Mouse (Mus musculus) thymus, postnatal 4 days (tissue): ENCODE results near the gene Cacnb3.

Experiments
- DNase-seq: peaks from one replicate; pipeline ENCODE4 v3.0.0; 2021

Cacnb3 gene

DNA sequence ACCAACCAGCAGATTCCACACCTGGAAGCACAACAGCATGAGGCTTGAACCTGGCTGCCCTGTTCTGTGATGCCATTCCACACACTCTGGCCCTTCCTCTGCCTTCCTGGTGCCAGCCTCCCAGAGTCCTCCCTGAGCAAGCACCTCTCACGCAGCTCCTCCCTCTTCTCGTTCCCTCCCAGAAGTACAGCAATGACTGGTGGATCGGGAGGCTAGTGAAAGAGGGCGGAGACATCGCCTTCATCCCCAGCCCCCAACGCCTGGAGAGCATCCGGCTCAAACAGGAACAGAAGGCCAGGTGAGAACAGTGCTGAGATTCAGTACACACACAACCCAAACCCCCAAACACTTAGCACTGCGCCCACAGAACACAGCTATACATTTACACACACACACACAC is 9.5 kb downstream of the Cacnb3 start:
- no peak for DNase-seq

DNA sequence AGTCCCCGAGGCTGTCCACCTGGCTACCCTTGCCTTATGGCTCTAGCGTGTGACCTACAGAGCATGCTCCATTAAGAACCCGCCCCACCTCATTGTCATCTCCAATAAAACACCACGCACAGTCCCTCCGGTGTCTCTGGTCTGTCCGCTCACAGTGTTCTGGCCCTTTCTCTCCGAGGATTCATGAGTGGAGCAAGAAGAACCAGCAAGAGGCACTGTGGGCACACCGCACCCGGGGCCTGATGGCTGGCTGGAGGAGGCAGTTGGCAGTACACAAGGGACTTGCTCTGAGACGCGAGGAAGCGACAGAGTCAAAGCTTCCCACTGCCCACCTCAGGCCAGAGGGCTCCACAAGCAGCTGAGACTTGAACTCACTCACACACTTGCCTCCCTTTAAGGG is 13.8 kb downstream of the Cacnb3 start:
- no peak for DNase-seq

DNA sequence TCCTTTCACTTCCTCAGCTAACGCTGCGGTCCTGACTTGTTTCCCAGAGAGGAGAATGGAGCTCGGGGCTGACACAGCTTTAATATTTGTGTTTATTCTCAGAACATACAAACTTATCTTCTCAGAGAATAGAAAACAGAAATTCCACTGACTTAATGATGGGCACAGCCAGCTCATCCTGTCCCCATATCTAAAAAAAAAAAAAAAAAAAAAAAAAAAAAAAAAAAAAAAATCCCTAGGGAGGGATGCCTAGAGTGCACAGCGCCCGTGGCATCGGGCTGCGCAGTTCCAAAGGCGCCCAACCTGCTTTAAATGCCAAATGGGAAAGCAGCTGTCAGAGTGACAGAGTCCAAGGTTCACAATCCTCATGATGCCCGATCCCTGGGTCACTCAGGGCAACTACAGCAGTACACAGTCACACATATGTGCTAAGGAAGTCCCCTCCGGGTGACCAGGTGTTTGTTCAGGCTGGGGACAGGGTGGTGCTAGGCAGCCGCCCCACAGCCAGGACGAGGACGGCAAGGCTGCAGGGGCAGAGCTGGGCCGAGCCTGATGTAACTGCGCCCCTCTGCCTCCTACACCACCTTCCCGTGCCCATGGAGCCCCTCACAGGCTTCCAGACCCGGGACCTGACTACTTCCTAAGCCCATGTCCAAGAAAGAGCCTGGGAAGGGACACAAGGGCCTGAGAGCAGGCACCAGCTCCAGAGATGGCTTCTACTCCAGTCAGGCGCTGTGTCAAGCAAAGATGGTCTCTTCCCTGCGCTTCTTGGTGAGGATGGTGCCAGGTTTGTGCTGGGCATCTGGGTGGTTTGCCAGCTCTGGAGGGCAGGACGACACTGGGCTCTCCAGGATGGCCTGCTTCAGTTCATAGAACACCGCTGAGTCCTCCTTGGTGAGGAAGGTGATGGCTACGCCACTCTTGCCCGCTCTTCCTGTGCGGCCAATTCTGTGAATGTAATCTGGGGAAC is 14.7 kb downstream of the Cacnb3 start:
- no peak for DNase-seq

DNA sequence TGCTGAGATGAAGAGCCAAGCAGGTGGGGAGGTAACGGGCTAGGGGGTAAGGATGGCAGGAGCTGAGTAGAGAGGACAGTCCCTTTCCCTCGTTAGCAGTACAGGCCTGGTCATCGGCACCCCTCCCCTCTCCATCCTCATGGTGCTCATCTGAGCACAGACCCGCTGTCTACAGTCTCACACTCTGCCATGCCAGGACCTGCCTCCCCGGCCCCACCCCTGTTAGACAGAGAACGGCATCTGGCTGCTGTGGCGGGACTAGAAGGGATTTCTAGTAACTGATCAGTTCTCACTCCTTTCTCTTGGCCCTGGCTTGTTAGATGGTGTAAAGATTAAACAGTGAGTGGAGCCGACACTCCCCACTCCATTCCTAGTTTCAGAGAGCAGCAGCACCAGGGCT is 16.1 kb downstream of the Cacnb3 start:
- DNase-seq: no peak

DNA sequence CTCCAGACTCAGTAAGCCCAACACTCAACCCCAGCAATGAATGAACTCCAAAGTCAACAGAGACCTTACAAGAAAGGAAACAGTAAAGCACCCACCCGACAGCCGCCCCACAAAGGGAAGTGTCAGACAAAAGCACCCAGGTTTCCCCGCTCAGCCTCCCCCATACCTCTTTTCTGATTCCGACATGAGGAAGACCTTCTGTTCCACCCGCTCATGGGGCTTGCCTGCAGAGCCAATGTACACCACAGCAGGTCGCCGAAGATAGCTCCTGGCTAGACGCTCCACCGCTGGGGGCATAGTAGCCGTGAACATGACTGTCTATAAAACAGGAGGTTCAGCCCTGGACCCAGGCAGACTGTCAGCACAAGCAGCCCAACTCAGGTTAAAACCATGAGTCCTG is 16.7 kb downstream of the Cacnb3 start:
- no peak for DNase-seq

DNA sequence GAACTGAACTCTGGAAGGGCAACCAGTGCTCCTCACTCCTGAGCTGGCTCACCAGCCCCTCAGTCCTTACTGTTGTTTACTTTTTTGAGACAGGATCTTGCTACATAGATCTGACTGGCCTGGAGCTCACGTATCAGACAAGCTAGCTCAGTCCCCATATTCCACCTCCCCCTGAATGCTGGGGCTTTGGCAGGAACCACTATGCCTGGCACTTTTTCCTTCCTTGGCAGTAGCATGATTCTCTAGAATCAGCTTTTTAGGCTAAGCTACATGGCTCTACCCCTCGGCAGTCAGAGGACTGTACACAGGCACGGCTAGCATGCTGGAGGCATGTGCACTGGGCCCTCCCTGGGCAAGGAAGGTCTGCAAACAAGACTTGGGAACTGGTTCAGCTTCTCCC is 17.4 kb downstream of the Cacnb3 start:
- no peak for DNase-seq

DNA sequence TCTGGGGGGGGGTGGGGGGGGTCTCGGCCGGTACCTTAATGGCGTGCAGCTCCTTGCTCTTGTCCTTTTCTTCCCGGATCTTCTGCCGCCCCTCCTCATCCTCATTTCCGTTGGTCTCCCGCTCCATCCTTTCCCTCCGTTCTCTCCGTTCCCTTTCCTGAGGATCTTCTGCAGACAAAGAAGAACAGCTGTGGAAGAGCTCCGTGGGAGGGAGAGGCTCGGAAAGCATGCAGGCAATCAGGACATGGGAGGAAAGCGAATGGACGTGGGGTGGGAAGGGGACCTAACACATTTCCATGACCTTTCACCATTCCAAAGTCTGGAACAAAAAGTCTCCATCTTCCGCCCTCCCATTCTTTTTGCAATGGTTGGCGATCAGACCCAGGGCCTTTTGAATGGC is 20.8 kb downstream of the Cacnb3 start:
- DNase-seq: no peak

DNA sequence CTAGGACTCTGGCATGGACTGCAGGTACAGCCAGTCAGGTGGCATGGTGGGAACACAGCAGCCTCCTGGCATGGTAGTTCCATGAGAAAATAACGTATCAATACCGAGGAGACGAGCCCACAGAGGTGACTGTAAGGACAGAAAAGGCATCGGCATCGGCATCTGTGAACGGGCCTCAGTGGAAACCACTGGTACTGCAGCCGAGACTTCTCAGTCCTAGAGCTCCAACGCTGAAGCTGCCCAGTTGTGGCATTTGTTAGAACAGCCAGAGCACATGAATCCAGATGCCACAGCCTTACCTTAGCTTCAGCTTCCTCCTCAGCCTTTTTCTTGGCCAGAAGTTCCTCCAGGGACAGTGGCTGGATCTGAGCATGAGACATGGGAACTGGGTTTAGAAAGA is 21.5 kb downstream of the Cacnb3 start:
- no peak for DNase-seq

DNA sequence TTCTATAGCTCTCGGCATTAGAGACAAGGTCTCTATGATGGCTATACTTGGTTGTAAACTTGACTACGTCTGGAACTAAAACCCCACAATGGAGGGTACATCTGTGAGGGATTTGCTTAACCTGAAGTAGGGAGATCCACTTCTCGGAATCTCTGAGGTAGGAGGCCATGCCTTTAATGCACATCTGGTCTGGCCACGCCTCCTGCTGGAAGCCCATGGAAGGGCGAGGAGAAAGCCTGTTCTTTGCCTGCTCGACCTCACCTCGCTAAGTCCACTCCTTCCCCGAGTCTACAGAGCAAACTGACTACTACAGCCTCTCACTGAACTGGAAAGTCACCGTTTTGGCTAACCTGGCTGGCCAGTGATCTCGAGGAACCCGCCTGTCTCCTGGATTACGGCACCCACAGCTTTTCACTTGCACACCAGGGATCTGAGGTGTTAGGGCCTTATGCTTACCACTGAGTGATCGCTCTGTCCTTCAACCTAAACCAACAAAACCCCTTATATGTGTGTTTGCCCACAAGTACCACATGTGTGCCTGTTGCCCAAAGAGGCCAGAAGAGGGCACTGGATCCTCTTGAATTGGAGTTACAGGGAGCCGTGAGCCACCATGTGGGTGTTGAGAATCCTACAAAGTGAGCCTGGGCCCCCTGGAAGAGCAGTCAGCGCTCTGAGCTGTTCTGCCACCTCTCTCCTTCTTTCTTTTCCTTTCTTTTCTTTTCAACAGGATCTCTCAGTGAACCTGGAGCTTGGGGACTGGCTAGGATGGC is 26.5 kb downstream of the Cacnb3 start:
- no peak for DNase-seq

DNA sequence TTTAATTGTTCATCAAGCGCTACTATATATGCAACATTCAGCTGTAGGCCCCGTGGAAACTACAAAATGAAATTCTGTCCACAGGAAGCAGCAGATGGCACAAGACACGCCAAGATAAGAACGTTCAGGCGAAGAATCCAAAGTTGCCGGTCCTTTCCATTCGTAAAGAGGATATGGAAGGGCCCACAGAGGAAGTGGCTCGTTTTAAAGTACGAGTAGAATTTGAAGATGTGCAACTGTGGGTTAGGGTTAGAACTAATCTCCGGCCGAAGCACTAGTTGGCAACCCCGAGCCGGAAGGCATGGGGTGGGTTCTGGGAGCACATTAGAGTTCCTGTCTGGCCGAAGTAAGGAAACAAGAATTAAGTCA is 31.5 kb downstream of the Cacnb3 start:
- DNase-seq: no peak

DNA sequence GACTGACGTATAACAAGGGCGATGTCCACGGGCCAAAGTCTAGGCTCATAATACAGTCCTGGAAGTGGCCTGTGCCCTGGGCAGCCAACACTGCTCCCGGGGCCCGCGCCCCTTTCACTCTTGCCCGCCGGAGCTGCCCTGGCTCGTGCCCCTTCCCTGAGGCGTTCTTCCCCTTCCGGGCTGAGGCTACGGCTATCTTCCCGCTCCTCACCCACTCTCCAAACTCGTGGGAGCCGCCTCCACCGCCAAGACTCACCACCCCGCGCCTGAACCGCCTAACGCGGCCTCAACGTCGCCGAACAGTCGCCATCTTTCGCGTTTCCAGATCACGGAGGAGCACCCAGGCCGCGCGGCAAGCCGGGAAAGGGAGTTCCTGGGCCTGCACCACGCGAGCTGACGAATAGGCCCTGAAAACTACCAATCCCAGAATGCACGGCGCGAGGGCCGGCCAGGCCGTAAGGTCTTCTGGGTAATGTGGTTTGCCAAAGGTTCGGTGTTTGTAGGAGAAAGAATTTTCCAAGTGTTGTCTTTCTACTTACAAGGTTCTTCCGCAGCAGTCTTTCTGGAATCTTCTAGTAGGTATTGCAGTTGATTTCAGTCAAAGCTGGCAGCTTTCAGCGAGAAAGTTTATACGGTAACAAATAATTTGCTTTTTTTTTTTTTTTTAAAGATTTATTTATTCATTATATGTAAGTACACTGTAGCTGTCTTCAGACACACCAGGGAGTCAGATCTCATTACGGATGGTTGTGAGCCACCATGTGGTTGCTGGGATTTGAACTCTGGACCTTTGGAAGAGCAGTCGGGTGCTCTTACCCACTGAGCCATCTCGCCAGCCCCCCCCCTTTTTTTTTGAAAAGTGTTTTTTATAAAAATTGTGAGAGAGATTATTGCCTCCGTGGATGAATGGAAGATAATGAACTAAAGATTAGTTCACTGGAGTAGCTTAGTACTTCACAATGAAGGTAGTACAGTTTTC is 32.2 kb downstream of the Cacnb3 start, which contains the start of gene Ddx23:
TSS of gene Ddx23 (minus strand) at position 328 of the 979 bp plus-strand sequence.
- peak; percentile 96 for DNase-seq

DNA sequence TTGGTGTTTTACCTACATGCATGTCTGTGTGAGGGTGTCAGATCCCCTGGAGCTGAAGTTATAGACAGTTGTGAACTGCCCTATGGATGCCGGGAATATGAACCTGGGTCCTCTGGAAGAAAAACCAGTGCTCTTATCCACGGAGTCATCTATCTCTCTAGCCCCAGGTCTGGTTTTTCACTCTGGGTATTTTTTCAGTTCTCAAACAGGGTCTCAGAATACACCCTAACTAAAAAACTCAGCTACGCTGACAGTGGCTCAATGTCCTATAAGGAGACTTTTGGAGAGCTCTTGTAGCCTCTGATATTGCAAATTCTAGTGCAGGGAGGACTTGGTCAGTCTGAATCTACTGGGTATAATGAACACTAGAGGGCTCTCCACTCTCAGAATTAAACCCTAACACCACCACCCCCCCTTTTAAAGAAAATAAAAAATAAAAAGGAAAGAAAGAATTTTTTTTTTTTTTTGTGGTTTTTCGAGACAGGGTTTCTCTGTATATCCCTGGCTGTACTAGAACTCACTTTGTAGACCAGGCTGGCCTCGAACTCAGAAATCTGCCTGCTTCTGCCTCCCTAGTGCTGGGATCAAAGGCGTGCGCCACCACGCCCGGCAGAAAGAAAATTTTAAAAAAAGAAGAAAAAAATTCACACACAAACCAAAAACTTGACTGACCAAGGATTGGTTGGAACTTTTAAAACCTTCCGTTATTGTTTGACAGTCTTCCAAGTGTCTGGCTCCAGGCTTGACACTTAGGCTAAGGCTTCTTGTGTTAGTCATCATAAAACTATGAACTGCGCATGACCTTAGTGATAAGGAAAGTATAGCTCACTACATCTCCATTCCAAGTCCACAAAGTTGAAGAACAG is 33.6 kb downstream of the Cacnb3 start:
- DNase-seq: no peak

DNA sequence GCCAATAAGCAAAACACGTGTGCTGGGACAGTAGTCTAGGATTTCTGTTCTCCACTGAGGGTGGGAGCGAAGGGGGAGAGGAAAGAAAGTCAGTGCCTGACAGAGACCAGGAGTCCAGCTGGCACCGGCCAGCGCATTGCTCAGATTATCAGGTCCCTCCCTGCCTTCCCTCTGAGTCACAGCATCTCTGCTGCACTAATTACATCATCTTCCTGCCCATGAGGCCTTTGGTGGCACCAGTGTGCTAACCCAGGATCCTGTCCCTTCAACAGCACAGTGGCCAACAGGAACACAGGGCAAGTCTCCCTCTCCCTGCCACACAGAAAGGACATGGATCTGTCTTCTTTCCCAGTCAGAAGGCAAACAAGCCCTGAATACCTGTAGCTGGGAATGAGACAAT is 42.0 kb downstream of the Cacnb3 start:
- DNase-seq: no peak

DNA sequence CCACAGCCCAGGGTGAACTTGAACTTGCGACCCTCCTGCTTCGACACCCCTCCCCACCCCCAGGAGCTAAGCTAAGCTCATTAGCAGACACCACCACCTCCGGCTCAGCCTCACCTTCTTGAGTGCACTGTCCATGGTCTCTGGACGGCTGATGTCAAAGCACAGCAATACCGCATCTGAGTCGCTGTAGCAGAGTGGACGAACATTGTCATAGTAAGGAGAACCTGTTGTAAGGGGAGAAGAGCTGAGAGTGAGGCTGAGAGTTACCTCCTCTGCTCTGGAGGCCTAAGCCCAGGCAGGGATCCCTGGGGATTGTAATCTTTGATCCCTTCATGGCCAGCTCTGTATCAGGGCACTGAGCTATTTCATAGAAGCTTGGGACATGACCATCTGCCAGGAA is 43.1 kb downstream of the Cacnb3 start:
- DNase-seq: no peak

DNA sequence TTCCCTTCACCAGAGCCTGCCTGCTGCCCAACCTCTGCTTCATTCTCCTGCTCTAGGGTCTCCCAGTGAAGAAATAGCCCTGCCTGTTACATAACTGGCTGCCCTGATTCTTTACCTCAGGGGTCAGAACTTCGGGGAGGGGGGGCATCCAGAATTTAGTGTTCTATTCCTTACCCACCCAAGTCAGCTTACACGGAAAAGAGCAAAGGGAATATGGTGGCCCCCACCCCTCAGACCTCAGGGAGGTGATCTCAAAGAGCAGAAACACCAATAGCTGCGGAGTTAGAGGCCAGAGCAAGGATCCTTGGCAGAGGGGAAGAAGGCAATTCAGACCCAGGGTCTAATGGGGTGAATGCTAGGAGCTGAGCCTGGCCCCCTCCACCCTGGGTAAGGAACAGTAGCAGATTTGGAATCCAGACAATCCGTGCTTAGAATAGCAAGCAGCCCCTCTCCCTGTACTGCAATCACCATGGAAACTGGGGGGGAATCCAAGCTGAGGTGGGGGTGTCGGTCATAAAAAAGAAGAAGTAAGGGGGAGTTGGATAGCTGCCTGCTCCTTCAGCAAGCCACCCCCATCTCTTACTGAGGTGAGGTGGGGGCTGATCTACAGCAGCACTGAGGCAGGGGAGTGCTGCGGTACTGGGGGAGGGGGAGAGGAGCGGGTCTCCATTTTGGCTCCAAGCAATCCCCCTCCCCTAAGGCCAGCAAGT is 43.8 kb downstream of the Cacnb3 start:
- DNase-seq: no peak

DNA sequence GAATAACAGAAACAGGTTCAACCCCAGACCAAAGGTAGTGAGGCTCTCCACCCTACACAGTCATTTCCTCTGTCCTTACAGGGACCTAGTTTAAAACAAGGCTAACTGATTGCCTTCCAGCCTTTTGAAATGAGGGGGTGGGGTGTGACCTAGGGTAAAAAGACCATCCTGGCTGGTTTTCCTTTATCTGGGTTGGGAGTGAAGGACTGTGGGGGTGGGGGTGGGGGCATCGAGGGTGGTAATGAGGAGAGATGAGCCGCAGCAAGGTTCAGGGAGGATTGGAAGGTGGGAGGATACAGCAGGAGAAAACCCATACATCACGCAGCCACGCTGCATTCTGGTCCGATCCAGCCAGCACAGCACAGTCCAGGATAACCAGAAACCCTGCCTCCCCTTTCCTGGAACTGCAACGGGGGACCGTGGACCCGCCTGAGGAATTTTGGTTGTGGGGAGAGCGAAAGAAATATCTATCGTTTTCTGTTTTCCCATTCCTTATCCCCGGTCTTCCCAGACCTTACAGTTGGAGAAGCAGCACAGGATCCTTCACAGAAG is 44.4 kb downstream of the Cacnb3 start:
- DNase-seq: no peak

DNA sequence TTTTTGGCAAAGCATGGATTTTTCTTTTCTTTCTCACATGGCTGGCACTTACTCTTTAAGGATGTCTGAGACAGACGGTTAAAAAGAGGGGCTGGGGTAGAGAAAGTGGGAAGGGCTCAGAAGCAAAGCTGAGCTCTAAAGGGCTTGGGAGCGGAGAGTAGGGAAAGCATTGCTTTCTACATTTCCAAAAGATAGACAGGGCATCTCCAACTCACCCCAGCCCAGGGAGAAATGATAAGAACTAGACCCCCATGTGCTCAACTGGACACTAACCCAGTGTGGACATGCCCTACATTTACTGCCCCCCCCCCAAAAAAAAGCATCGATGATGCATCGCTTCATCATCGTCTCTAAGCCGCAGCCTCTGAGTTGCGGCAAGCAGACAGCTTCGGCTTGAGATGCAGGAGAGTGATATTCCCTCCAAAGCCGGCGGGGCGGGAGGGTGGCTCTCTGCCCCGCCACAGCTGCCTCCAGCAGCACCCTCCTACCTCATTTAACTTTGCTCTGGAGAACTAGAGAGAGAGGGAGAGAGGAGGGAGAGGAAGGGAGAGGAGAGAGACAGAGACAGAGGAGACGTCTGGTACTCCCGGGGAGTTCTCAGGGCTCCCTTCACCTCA is 45.1 kb downstream of the Cacnb3 start:
- DNase-seq: peak; percentile 25

DNA sequence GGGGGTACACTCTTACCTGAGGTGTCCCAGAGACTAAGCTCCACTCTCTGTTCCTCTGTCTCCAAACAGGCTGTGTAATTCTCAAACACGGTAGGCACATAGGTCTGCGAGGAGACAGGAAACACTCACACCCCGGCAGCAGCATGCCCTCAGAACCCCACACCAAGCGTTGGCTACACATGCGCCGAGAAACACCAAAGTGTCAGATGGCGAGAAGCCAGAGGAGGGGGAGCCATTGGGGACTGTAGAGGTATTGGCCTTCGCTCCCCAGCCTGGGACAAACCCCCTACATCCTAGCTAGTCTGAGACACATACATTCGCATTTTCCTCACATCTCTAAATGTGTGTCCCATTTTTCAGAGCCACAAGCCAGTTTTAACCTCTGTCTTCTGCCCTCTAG is 45.8 kb downstream of the Cacnb3 start:
- DNase-seq: peak; percentile 53

DNA sequence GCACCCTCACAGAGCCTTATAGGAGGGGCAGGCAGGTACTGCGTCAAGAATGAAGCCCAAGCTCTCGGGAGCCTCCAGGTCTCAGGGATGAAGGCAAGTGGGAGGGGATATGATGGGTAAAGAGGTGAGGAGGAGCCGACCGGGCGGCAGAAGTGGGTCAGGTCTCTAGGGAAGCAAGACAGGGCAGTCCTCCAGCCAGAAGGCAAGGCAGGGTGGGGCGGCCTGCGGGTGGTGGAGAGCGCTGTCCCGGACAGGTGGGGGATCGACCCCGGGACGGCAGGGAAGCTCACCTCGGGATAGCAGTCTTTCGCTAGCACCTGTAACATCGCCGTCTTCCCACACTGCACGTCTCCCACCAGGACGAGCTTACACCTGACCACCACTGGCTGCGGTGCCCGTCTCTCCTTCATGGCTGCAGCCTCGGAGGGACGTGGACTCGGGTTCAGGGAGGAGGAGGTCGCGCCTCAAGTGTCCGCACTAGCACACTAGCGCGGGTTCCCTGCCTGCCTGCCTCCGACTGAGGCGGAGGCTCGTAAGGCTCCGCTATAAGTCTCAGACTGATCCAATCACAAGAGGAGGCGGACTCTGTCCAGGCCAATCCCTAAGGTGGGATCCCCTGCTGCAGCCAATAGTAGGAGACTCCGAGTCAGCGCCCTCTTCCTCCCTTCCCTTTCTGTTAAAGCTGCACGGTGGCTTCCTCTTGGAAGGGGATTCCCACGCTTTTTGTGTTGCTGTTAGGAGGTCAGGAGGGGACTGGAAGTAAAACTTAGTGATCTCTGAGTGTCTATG is 46.5 kb downstream of the Cacnb3 start, which contains the start of gene Rnd1:
TSS of gene Rnd1 (minus strand) at position 522 of the 789 bp plus-strand sequence.
- DNase-seq: peak; percentile 70
